Mouse (Mus musculus) cerebellum, adult (tissue): ENCODE results near the gene Serpina3i.

Experiments
- ATAC-seq: cut with Nextera tagmentation; 2 replicates; pipeline ENCODE4 v1.9.2; 2017; ENCODE audit warnings: mild to moderate bottlenecking, moderate library complexity, mixed read lengths; ENCODE audit not compliant: insufficient number of reproducible peaks, low FRiP score, low TSS enrichment

Gene Serpina3i

GRCm38 (mm10) chr12:104289872-104290271 is 26.9 kb downstream of the Serpina3i start:
- no peak for ATAC-seq

GRCm38 (mm10) chr12:104293963-104294362 is 31.0 kb downstream of the Serpina3i start:
- no peak for ATAC-seq

- no peak for ATAC-seq
These were observed 35.1 kb downstream of the Serpina3i start for GRCm38 (mm10) chr12:104298049-104298448.

- ATAC-seq = no peak
These were observed 43.1 kb downstream of the Serpina3i start for GRCm38 (mm10) chr12:104305991-104306390.

DNA sequence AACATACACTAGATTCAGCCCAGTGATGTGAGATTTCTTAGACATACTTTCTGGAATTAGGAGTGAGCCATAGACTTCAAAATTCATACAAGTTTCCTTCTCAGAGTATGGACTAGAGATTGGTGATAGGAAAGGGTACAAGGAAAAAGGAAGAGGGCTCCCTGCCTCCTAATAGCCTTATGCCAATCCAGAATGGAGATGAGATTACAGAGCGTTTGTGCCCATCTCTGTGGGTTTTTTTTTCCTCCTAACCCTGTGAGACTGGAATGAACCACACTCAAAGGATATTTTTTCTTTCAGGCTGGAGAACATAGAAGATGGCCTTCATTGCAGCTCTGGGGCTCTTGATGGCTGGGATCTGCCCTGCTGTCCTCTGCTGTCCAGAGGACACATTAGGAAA is 51.3 kb downstream of the Serpina3i start, which contains the start of gene Serpina3j:
TSS of gene Serpina3j (plus strand) at position 301 of the 400 bp plus-strand sequence.
- no peak for ATAC-seq
